ENCODE assay signal across 22 mouse cellular contexts in the genomic region with DNA sequence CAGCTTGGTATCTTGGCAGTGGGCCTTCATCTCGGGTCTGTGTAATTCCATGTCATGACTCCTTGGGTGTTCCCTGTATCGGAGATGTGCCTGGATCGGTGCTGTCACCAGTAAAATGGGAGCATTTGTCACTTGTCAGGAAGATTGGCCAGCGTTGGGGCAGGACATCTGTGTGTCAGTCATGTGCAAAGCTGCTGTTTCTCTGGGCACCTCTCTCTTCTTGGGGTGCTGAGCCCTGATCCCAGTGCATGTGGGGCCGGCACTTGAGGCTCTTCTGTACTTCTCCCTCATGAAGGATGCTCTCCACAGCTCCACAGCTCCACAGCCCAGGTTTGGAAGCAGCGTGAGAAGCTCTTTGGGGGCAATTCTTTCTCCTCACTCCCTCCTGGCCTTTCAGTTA. TPM values are rescaled to one million over a fixed set of nuclear protein-coding genes. Genes with fewer than 3 reads are reported as not detected.
"Had no signal": no experiment of that assay in that cellular context is flagged by ENCODE, and none has a peak within 500 bp of the region (broad histone marks: within the 10 kb centered on the region; RNA-seq: fewer than 3 reads in every experiment).

No protein-coding gene starts in this region.

- H3K4me2 ChIP-seq: lung, embryonic 14.5 days; midbrain, embryonic 12.5 days; neural tube, embryonic 13.5 days; neural tube, embryonic 15.5 days had no signal

- H3K4me3 ChIP-seq: midbrain, embryonic 10.5 days; midbrain, embryonic 12.5 days; myocyte; neural tube, embryonic 13.5 days; neural tube, embryonic 15.5 days had no signal

- H3K4me1 ChIP-seq: neural tube, embryonic 13.5 days; neural tube, embryonic 15.5 days had no signal

- H3K9me3 ChIP-seq: neural tube, embryonic 13.5 days; neural tube, embryonic 15.5 days had no signal

- H3K27ac ChIP-seq: midbrain, embryonic 12.5 days; neural tube, embryonic 13.5 days; neural tube, embryonic 15.5 days had no signal

- H3K9ac ChIP-seq: lung, embryonic 14.5 days; midbrain, embryonic 12.5 days; neural tube, embryonic 13.5 days; neural tube, embryonic 15.5 days had no signal

- ATAC-seq: midbrain, embryonic 16.5 days had no signal

- H3K36me3 ChIP-seq: midbrain, embryonic 10.5 days; midbrain, embryonic 12.5 days; neural tube, embryonic 13.5 days; neural tube, embryonic 15.5 days had no signal

- DNase-seq: lung, adult 18-20 months; lung, embryonic 14.5 days; lung, postnatal 10 days; lung, postnatal 4 days; midbrain, embryonic 14.5 days; retina, postnatal 1 day; right cerebral cortex, adult 18-20 months; right cerebral cortex, postnatal 25 days; right cerebral cortex, postnatal 4 days; spleen, adult 18-20 months; thymus, adult 2 months; thymus, postnatal 25 days; thymus, postnatal 4 days had no signal

RNA-seq across cellular contexts. Expression of gene Lmx1a, which starts 10.7 kb away (rescaled TPM):
- total RNA-seq: megakaryocyte, adult 5-6 weeks; megakaryocyte-erythroid progenitor cell, adult 5-6 weeks had no signal
- polyA plus RNA-seq: lung, embryonic 14.5 days; lung, embryonic 16.5 days; myocyte had no signal
